Mouse (Mus musculus) kidney, embryonic 15.5 days (tissue): Measurements from ENCODE around the gene Sh3rf3. TPM values are rescaled to one million over a fixed set of nuclear protein-coding genes. Genes with fewer than 3 reads are reported as not detected.

Source experiments
- ATAC-seq: fragments of 200-750 bp; cut with Nextera tagmentation; replicated peaks from 2 replicates; pipeline ENCODE4 v1.8.0; 2017; ENCODE audit warnings: moderate TSS enrichment; ENCODE audit not compliant: low FRiP score
- H3K27ac ChIP-seq: fragments of 300-500 bp; sonication (generic); 2 replicates; pipeline ENCODE4 v1.5.1; 2015; ENCODE audit warnings: mild to moderate bottlenecking, inconsistent platforms
- H3K27me3 ChIP-seq: fragments of 300-500 bp; sonication (generic); 2 replicates; pipeline ENCODE4 v1.6.1; 2015; ENCODE audit warnings: inconsistent platforms
- H3K36me3 ChIP-seq: fragments of 300-500 bp; sonication (generic); 2 replicates; pipeline ENCODE4 v1.6.1; 2015; ENCODE audit warnings: inconsistent platforms
- H3K4me1 ChIP-seq: fragments of 300-500 bp; sonication (generic); 2 replicates; pipeline ENCODE4 v1.6.1; 2015; ENCODE audit warnings: inconsistent platforms
- H3K4me2 ChIP-seq: fragments of 300-500 bp; sonication (generic); 2 replicates; pipeline ENCODE4 v1.6.1; 2015; ENCODE audit warnings: moderate library complexity, mild to moderate bottlenecking, inconsistent platforms
- H3K4me3 ChIP-seq: fragments of 300-500 bp; sonication (generic); replicated peaks from 2 replicates; pipeline ENCODE4 v1.5.1; 2015; ENCODE audit warnings: mild to moderate bottlenecking, inconsistent platforms
- H3K9ac ChIP-seq: fragments of 300-500 bp; sonication (generic); 2 replicates; pipeline ENCODE4 v1.6.1; 2015; ENCODE audit warnings: mild to moderate bottlenecking, inconsistent platforms
- H3K9me3 ChIP-seq: fragments of 300-500 bp; sonication (generic); replicated peaks from 2 replicates; pipeline ENCODE4 v1.6.1; 2016; ENCODE audit warnings: inconsistent platforms
- WGBS: fragments of 180-500 bp; shearing (Covaris S2); methylation state at CpG from one replicate; pipeline ENCODE4 v1.1.7; 2015; ENCODE audit warnings: mixed read lengths; 5-methylcytosine and 5-hydroxymethylcytosine counted together
- polyA plus RNA-seq: library from polyadenylated mRNA; unstranded; fragments of >200 nt; fragmentation: Nextera tagmentation; extraction: Ambion mirVana; gene quantifications from 2 replicates; pipeline ENCODE4 v1.2.1, GENCODE M21; 2015

The Sh3rf3 gene
- polyA plus RNA-seq, 1 experiment from 2014 or later = 1.3 TPM

DNA sequence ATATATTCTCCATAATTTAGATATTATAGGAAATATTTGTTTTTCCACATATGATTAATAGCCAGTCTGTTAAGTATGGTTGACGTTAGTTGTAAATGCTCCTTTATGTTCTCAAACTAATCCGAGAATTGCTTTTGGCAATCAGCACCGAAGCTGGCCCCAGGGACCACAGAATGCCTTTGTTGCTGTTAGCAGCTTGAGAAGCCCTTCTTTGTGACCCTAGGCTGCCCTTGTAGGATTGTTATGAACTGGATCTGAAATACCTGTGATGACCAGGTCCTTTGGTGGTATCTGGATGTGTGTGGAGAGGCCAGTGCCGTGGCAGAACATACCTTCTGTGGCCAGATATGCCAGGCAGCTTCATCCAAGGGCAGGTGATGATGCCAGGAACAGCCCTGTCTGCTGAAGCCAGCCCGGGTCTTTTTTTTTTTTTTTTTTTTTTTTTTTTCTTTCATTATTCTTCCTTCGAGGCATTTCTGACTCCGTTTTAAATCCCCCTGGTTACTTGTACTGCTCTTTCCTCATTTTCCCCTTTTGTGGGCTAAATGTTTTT is 10.9 kb downstream of the Sh3rf3 start:
- Histone ChIP-seq H3K4me2 (no peak overlapping the region), H3K36me3 (no peaks in the 10 kb centered on the region), H3K9ac (no peak overlapping the region), H3K4me3 (no peak overlapping the region), H3K4me1 (no peaks in the 10 kb centered on the region), H3K27ac (no peak overlapping the region), H3K27me3 (no peaks in the 10 kb centered on the region), H3K9me3 (no peaks in the 10 kb centered on the region)
- ATAC-seq = no peak
- WGBS = 64% methylated on average over 7 of the region's 7 CpGs

DNA sequence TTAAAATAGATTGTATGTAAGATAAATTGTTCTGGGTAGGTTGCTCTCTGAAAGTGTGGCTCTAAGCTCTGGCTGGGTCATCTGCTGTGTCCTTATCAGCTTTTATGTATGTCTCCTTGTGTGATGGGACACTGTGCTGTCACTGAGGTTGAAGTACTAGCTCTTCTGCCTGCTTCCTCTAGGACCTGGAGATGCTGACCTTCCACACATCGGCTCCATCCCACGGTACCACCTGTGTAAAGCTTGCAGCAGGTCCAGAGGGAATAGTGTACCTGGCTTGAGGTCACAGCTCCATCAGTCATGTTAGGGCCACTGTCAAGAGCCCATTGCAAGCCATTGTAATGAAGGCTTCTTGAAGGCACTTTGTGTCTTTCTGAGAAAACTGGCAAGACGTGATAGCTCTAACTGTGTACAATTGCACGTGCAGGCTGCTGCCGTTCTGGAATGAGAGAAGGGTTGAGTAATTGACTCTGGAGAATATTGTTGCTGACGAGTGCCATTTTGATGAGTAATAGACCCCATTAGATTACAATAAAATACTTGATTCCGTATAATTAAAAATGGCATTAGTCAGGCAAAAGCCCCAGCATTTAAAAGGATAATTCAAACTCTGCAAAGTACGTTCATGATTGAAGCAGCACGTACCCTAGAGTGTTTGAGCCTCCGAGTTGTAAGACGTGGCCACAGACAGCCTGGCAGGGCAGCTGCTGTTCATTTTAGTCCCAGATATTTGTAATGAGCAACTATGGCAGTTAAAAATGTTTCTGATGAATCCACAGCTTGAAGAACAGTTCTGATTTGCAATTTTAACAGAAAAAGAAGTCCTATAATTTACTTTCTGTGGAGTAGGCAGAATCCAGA is 16.3 kb downstream of the Sh3rf3 start:
- Histone ChIP-seq H3K4me2 (no peak overlapping the region), H3K9ac (no peak overlapping the region), H3K9me3 (no peaks in the 10 kb centered on the region), H3K4me1 (no peaks in the 10 kb centered on the region), H3K27me3 (no peaks in the 10 kb centered on the region), H3K27ac (no peak overlapping the region), H3K4me3 (no peak overlapping the region), H3K36me3 (no peaks in the 10 kb centered on the region)
- no peak for ATAC-seq
- 87% methylated on average over 11 of the region's 11 CpGs for WGBS

DNA sequence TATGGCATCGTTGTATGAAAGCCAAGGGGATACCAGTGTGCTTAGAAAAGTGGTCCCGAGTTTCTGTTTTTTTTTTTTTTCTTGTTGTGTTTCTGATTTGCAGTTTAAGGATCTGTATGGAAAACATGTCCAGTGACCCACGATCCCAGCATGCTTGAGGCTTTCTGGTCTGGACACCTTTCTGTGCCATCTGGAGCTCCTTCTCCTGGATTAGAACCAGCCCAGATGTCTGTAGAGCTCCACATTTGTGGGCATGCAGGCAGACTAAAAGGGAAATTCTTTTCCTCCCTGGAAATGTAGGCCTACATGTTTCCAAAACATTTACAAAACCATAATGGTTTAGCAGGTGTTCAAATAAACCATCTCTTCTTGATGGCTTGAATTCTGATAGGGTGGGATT is 20.0 kb downstream of the Sh3rf3 start:
- Histone ChIP-seq H3K27ac (no peak overlapping the region), H3K27me3 (no peaks in the 10 kb centered on the region), H3K4me1 (no peaks in the 10 kb centered on the region), H3K36me3 (no peaks in the 10 kb centered on the region), H3K4me3 (no peak overlapping the region), H3K9me3 (no peaks in the 10 kb centered on the region), H3K9ac (no peak overlapping the region), H3K4me2 (no peak overlapping the region)
- 73% methylated on average over 3 of the region's 3 CpGs for WGBS
- ATAC-seq = no peak

DNA sequence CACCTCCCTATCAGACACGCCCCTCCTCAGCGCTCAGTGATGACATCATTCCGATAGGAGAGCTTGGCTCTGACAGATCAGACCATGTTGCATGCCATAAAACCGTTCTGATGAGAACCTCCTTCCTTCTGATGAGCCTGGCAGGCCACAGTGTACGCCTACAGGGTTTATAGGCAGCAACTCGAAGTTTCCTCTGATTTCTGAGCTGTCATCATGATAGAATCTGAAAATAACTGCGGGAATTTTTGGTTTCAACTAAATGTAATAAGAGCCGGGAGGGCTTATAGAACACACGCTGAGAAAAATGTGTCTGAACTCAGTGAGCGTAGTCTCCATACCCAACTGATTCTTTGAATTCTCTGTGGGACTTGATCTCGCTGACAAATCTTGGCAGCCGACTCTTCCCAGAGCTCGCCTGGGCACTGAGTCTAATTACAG is 20.6 kb downstream of the Sh3rf3 start:
- Histone ChIP-seq H3K36me3 (no peaks in the 10 kb centered on the region), H3K27ac (no peak overlapping the region), H3K4me2 (no peak overlapping the region), H3K27me3 (no peaks in the 10 kb centered on the region), H3K4me3 (no peak overlapping the region), H3K9ac (no peak overlapping the region), H3K4me1 (no peaks in the 10 kb centered on the region), H3K9me3 (no peaks in the 10 kb centered on the region)
- 77% methylated on average over 13 of the region's 13 CpGs for WGBS
- no peak for ATAC-seq

DNA sequence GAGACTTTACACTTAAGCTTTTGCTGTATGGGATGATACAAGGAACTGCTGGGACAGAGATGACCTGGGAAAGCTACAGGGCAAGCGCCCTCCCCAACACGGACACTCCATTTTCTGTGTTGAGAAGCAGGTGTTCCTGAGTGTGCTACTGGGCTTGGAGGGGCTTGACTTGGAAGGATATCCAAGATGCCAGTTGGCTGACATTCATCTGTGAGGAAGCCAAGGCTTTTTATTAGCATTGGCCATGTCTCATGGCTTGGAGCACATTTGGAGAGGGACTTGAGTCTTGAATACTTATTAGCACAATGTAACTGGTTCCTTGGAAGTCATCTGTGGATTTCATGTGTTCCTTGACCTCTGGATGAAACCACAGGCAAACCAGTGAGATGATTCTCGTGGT is 23.2 kb downstream of the Sh3rf3 start:
- H3K9ac ChIP-seq = no peak overlapping the region
- H3K27me3 ChIP-seq = no peaks in the 10 kb centered on the region
- no peaks in the 10 kb centered on the region for H3K4me1 ChIP-seq
- no peak overlapping the region for H3K4me3 ChIP-seq
- ATAC-seq = no peak
- H3K9me3 ChIP-seq = no peaks in the 10 kb centered on the region
- H3K27ac ChIP-seq = no peak overlapping the region
- H3K4me2 ChIP-seq = no peak overlapping the region
- WGBS = 91% methylated on average over 3 of the region's 3 CpGs
- no peaks in the 10 kb centered on the region for H3K36me3 ChIP-seq

DNA sequence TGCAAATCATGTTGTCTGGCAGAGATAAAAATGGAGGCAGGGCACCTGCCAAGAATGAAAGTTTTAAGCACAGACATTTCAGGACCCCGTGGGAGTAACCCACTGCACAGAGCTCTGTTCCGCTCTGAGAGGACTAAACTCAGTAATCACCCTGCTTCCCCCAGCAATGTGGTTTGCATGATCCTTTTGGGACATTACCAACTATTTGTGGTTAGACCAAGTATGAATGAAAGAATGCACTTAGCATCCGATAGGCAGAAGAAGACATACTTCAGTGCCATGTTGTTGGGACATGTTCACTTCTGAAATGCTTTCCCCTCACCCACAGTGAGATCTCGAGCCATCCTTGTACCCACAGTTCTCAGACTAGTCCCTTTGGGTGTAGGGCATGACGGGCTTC is 24.3 kb downstream of the Sh3rf3 start:
- Histone ChIP-seq H3K36me3 (no peaks in the 10 kb centered on the region), H3K9me3 (no peaks in the 10 kb centered on the region), H3K4me2 (no peak overlapping the region), H3K9ac (no peak overlapping the region), H3K27me3 (no peaks in the 10 kb centered on the region), H3K4me1 (no peaks in the 10 kb centered on the region), H3K27ac (no peak overlapping the region), H3K4me3 (no peak overlapping the region)
- WGBS = 88% methylated on average over 5 of the region's 5 CpGs
- no peak for ATAC-seq

DNA sequence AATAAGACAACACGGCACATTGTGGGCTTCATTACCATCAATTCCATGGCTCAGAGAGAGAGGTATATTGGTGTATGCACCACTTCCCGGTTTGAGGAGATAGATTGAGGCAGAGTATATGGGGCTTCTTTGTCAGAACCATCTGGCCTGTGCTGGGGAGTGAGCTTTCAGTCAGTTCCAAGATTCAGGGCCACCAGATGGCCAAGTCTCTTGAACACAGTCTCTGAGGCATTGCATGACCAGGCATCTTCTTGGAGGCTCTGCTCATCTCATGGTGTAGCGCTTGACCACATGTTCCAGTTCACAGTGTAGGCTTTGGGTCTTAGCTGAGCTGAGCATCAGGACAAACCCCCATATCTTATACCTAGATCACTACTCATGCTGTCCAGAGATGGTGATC is 28.8 kb downstream of the Sh3rf3 start:
- Histone ChIP-seq H3K4me1 (no peaks in the 10 kb centered on the region), H3K4me3 (no peak overlapping the region), H3K27me3 (no peaks in the 10 kb centered on the region), H3K27ac (no peak overlapping the region), H3K36me3 (no peaks in the 10 kb centered on the region), H3K9ac (no peak overlapping the region), H3K9me3 (no peaks in the 10 kb centered on the region), H3K4me2 (no peak overlapping the region)
- WGBS = 90% methylated on average over 3 of the region's 3 CpGs
- ATAC-seq = no peak

DNA sequence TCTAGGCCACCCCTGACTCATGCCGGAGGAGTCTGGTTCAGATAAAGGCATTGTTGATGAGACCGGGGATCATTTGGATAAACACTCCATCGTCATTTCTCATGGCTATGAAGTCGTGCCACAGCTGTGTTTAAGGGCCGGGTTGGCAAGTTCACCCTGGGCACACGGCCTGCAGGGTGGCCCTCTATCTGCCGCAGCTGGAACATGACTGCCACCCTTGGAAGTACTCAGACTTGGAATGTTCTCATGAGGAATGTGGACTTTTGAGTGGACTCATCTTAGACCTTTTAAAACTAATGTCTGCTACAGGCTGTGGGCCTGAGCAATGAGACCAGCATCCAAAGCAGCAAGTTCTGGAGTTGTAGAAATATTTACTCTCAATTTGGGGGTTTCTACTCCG is 29.9 kb downstream of the Sh3rf3 start:
- 89% methylated on average over 8 of the region's 8 CpGs for WGBS
- Histone ChIP-seq H3K4me2 (no peak overlapping the region), H3K4me3 (no peak overlapping the region), H3K9ac (no peak overlapping the region), H3K27me3 (no peaks in the 10 kb centered on the region), H3K27ac (no peak overlapping the region), H3K36me3 (no peaks in the 10 kb centered on the region), H3K4me1 (no peaks in the 10 kb centered on the region), H3K9me3 (no peaks in the 10 kb centered on the region)
- no peak for ATAC-seq

DNA sequence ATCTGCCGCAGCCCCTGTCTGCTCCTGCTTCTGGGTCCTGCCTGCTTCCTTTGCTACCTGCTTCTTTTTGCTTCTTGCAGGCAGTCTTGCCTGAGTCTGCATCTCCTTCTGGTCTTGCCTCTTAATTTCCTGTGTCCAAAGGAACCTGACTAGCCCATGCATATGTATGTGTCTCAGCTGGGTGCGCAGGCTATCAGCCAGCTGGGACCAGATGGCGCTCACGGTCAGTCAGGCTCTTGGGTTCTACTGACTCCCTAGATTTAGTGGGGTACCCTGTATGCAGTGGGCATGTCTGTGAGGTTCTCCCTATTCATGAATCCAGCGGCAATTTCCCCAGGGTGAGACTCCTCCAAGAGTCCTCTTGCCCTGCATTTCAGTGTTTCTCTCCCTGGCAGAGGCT is 35.0 kb downstream of the Sh3rf3 start:
- ATAC-seq = no peak
- WGBS = 78% methylated on average over 5 of the region's 5 CpGs

DNA sequence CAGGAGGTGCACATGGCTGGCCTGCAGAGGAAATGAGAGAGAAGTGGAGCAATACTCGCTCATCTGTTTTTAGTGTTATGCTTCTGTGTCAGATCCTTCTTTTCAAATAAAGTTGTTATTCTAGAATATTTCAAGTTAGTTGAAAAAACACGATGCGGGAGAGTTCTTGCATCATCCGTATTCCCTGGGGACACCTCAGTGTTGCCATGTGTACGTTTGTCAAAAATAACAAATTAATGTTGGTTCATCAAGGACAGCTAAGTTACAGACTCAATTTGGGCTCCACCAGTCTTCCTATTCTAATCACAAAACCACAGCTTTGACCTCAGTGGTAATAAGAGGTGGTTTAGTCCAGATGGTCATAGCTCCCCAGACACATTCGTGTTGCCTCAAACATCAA is 35.4 kb downstream of the Sh3rf3 start:
- H3K4me1 ChIP-seq = no peaks in the 10 kb centered on the region
- no peak overlapping the region for H3K4me2 ChIP-seq
- H3K27ac ChIP-seq = no peak overlapping the region
- no peak overlapping the region for H3K4me3 ChIP-seq
- H3K27me3 ChIP-seq = no peaks in the 10 kb centered on the region
- H3K9ac ChIP-seq = no peak overlapping the region
- WGBS = 79% methylated on average over 6 of the region's 6 CpGs
- no peak for ATAC-seq
- H3K36me3 ChIP-seq = no peaks in the 10 kb centered on the region
- H3K9me3 ChIP-seq = no peaks in the 10 kb centered on the region

More for the DNA sequence above, 35.0 kb downstream of the Sh3rf3 start:
- no peaks in the 10 kb centered on the region for H3K27me3 ChIP-seq
- H3K4me3 ChIP-seq = no peak overlapping the region
- no peaks in the 10 kb centered on the region for H3K36me3 ChIP-seq
- no peak overlapping the region for H3K9ac ChIP-seq
- no peaks in the 10 kb centered on the region for H3K9me3 ChIP-seq
- H3K4me1 ChIP-seq = no peaks in the 10 kb centered on the region
- no peak overlapping the region for H3K27ac ChIP-seq
- H3K4me2 ChIP-seq = no peak overlapping the region

DNA sequence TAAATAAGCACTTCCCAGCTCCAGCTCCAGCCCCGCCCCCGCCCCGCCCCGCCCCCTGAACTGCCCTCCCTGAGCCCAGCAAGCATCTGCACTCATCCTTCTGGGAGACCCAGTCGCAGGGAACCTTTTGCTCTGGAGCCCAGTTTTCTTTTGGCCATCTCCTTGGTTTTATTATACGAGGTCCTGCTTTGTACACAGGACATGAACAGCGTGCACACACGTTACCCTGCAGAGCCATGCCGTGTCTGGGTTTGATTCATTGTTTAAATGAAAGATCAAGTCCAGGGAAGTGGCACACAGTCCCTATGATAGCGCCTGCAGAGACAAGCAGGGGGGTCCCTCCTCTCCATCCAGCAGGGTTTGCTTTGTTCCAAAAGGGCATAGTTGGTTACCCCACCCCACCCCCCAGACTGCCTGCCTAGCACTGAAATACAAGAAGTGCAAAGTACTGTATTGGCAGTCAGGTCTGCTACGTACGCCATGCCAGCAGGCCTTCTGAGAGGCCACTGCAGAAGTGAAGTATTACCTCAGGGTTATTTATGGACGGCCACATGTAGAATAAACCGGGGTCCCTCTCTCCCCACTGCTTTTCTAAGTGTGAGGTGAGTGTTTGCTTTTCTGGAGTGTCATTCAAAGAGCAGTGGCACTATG is 41.5 kb downstream of the Sh3rf3 start:
- no peak overlapping the region for H3K4me3 ChIP-seq
- no peaks in the 10 kb centered on the region for H3K36me3 ChIP-seq
- H3K4me2 ChIP-seq = peak overlapping the region; percentile 19; the same call in 1 of the 2 replicates
- no peak overlapping the region for H3K27ac ChIP-seq
- no peak overlapping the region for H3K9ac ChIP-seq
- 12% methylated on average over 14 of the region's 14 CpGs for WGBS
- H3K4me1 ChIP-seq = peaks cover 13% of the 10 kb centered on the region
- no peak for ATAC-seq
- no peaks in the 10 kb centered on the region for H3K9me3 ChIP-seq
- H3K27me3 ChIP-seq = no peaks in the 10 kb centered on the region

DNA sequence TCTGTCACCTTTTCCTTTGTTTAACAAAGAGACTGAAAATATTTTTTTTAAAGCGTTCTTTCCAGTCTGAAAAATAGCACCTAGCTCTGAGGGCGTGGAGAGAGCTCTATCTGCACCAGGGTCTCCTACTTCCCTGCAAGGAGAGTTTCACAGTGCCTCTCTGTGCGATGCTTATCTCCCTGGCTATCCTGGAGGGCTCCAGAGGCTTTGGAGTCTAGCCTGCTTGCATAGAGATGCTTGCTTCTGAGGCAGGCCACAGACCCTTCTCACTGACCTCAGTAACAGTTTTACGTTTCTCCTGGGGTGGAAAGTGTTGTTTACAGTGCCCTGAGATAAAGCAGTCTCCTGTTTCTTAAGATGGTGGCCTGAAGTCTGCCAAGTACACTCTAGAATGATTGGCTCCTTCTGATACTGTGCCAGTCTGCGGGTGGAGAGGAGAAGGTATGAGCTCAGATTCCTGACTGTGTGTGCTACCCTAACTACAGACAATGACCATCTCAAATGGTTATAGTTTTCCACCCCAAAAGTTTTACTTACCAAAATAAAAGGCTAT is 42.1 kb downstream of the Sh3rf3 start:
- no peak overlapping the region for H3K27ac ChIP-seq
- H3K27me3 ChIP-seq = no peaks in the 10 kb centered on the region
- 38% methylated on average over 5 of the region's 5 CpGs for WGBS
- no peak overlapping the region for H3K9ac ChIP-seq
- no peak for ATAC-seq
- no peak overlapping the region for H3K4me2 ChIP-seq
- no peak overlapping the region for H3K4me3 ChIP-seq
- peaks cover 13% of the 10 kb centered on the region for H3K4me1 ChIP-seq
- no peaks in the 10 kb centered on the region for H3K36me3 ChIP-seq
- H3K9me3 ChIP-seq = no peaks in the 10 kb centered on the region
